Mouse (Mus musculus) hindbrain, embryonic 11.5 days (tissue): Measurements from ENCODE around the gene H2afv. TPM values are rescaled to one million over a fixed set of nuclear protein-coding genes. Genes with fewer than 3 reads are reported as not detected.
A peak's percentile ranks its signal among the peaks of the same experiment; 100 is the strongest.
"Not testable (repeated sequence)": the region's sequence is repeated elsewhere in the genome, so short reads cannot be mapped to it uniquely, and the experiment has no call there.

Experiments used
- ATAC-seq: fragments of 200-750 bp; cut with Nextera tagmentation; 2 replicates; pipeline ENCODE4 v1.8.0; 2017; ENCODE audit warnings: mild to moderate bottlenecking, moderate TSS enrichment, moderate library complexity; ENCODE audit not compliant: low FRiP score
- DNase-seq: peaks from one replicate; pipeline ENCODE4 v3.0.0-alpha.2; 2015; ENCODE audit warnings: low spot score
- H3K27ac ChIP-seq: fragments of 300-500 bp; sonication (generic); 2 replicates; pipeline ENCODE4 v1.5.1; 2014; ENCODE audit warnings: mild to moderate bottlenecking, low read depth, low read length
- H3K27me3 ChIP-seq: fragments of 300-500 bp; sonication (generic); 2 replicates; pipeline ENCODE4 v1.6.1; 2014; ENCODE audit warnings: mild to moderate bottlenecking, low read length, moderate library complexity, mixed read lengths; ENCODE audit not compliant: control insufficient read depth, insufficient read depth
- H3K36me3 ChIP-seq: fragments of 300-500 bp; sonication (generic); 2 replicates; pipeline ENCODE4 v1.6.1; 2014; ENCODE audit warnings: mild to moderate bottlenecking, low read length, moderate library complexity, mixed read lengths; ENCODE audit not compliant: control insufficient read depth, insufficient read depth
- H3K4me1 ChIP-seq: fragments of 300-500 bp; sonication (generic); replicated peaks from 2 replicates; pipeline ENCODE4 v1.6.1; 2014; ENCODE audit warnings: low read length, mixed read lengths; ENCODE audit not compliant: control insufficient read depth, insufficient read depth
- H3K4me2 ChIP-seq: fragments of 300-500 bp; sonication (generic); replicated peaks from 2 replicates; pipeline ENCODE4 v1.6.1; 2014; ENCODE audit warnings: mild to moderate bottlenecking, low read depth, low read length
- H3K4me3 ChIP-seq: fragments of 300-500 bp; sonication (generic); 2 replicates; pipeline ENCODE4 v1.5.1; 2014; ENCODE audit warnings: low read depth, low read length
- H3K9ac ChIP-seq: fragments of 300-500 bp; sonication (generic); 2 replicates; pipeline ENCODE4 v1.6.1; 2014; ENCODE audit warnings: low read depth, low read length
- H3K9me3 ChIP-seq: fragments of 300-500 bp; sonication (generic); 2 replicates; pipeline ENCODE4 v1.6.1; 2016; ENCODE audit warnings: low read length; ENCODE audit not compliant: control insufficient read depth
- WGBS: fragments of 180-500 bp; shearing (Covaris S2); extraction: QIAGEN DNeasy Blood & Tissue Kit; methylation state at CpG from one replicate; pipeline ENCODE4 v1.1.7; 2014; 5-methylcytosine and 5-hydroxymethylcytosine counted together
- polyA plus RNA-seq: library from polyadenylated mRNA; unstranded; fragments of >200 nt; fragmentation: Nextera tagmentation; extraction: Ambion mirVana; gene quantifications from 2 replicates; pipeline ENCODE4 v1.2.1, GENCODE M21; 2014

H2afv gene
- polyA plus RNA-seq, 1 experiment from 2014 or later: 784 TPM

DNA sequence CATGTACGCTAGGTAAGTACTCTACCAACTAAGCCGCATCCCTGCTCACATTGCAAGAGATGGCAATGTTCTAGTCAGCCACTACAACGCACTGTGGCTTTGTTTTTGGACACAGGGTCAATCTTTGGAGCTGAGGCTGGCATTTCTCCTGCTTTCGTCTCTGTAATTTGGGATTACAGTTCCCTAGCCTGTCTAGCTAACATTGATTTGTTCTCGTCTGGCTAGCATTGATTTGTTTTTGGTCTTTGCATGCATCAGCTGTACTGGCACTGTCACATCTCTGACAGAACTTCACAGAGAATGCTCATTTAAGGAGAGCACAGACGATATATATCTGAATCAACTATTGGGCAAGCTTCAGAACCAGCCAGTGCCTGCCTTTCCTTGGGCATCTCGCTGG is 14.1 kb downstream of the H2afv start:
- Histone ChIP-seq H3K4me3 (no peak overlapping the region), H3K4me1 (no peaks in the 10 kb centered on the region), H3K4me2 (no peak overlapping the region), H3K27ac (no peak overlapping the region), H3K9me3 (no peaks in the 10 kb centered on the region), H3K27me3 (no peaks in the 10 kb centered on the region), H3K36me3 (peaks cover 15% of the 10 kb centered on the region; the same call in 1 of the 2 replicates), H3K9ac (no peak overlapping the region)
- 95% methylated on average over 7 of the region's 7 CpGs for whole genome bisulfite sequencing
- ATAC-seq (no peak), DNase-seq (no peak)

DNA sequence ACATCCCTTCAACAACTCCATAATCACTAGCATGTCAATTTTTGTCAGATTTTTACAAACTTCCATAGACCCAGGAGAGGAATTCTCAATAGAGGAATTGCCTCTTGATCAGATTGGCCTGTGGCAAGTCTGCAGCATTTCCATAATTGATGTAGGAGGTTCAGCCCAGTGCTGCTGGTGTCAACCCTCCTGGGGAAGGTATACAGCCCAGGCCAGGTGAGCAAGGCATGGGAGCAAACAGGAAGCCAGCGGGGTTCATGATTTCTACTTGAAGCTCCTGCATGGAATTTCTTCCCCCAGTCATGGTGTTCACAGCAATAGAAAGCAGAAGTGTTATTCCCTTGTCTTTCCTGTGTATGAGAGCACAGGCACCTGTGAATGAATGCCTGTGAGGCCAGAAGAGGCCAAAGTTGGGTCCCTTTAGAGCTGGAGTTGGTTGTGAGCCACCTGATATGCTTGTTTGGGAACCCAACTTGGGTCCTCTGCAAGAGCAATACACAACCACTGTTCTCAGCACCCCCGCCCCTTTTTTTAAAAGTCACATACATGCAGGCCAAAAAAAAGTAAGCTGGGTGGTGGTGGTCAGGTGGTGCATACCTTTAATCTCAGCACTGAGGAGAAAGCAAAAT is 23.4 kb downstream of the H2afv start:
- Histone ChIP-seq H3K4me1 (no peaks in the 10 kb centered on the region; the same call in 1 of the 2 replicates), H3K27me3 (no peaks in the 10 kb centered on the region), H3K4me3 (no peak overlapping the region), H3K9me3 (no peaks in the 10 kb centered on the region), H3K9ac (no peak overlapping the region), H3K27ac (no peak overlapping the region), H3K4me2 (no peak overlapping the region), H3K36me3 (peaks cover 4% of the 10 kb centered on the region; the same call in 1 of the 2 replicates)
- WGBS: 83% methylated on average over 2 of the region's 2 CpGs
- no peak for ATAC-seq
- no peak for DNase-seq

- H3K4me2 ChIP-seq: no peak overlapping the region
- no peak for DNase-seq
- H3K9ac ChIP-seq: no peak overlapping the region
- no peaks in the 10 kb centered on the region for H3K27me3 ChIP-seq
- ATAC-seq: no peak
- no peak overlapping the region for H3K4me3 ChIP-seq
- no peak overlapping the region for H3K27ac ChIP-seq
- H3K36me3 ChIP-seq: peaks cover 2% of the 10 kb centered on the region; the same call in 1 of the 2 replicates
- 18% methylated on average over 1 of the region's 1 CpGs for WGBS
- no peaks in the 10 kb centered on the region; the same call in 1 of the 2 replicates for H3K4me1 ChIP-seq
- H3K9me3 ChIP-seq: no peaks in the 10 kb centered on the region
Observed at GRCm38 (mm10) chr11:6420283-6420703, 23.9 kb downstream of the H2afv start.

GRCm38 (mm10) chr11:6419156-6419555 is 25.1 kb downstream of the H2afv start:
- H3K27ac ChIP-seq, H3K4me3 ChIP-seq, H3K27me3 ChIP-seq, DNase-seq, ATAC-seq, H3K9me3 ChIP-seq, H3K36me3 ChIP-seq, H3K4me2 ChIP-seq, H3K4me1 ChIP-seq, H3K9ac ChIP-seq: not testable (repeated sequence)
- 63% methylated on average over 3 of the region's 4 CpGs for WGBS

DNA sequence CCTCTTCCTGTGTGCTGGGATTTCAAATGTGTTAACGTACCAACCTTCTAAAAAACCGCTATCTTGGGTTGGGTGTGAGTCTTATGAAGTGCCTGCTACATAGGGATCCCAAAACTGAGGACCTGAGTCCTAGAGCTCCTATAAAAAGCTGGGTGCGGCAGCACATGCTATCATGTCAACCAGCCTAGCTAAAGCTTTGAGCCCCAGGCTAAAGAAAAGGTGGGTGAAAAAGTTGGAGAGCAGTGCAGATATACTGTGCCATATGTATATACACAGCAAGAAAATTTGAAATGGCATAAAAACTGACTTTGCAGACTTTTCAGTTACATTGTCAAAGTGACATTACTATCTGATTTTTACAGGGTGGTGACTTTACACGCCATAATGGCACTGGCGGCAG is 25.5 kb downstream of the H2afv start:
- no peaks in the 10 kb centered on the region for H3K9me3 ChIP-seq
- DNase-seq (no peak), ATAC-seq (no peak)
- no peak overlapping the region for H3K4me3 ChIP-seq
- H3K36me3 ChIP-seq: no peaks in the 10 kb centered on the region
- H3K9ac ChIP-seq: no peak overlapping the region
- no peak overlapping the region for H3K4me2 ChIP-seq
- peaks cover 3% of the 10 kb centered on the region; the same call in 1 of the 2 replicates for H3K4me1 ChIP-seq
- no peak overlapping the region for H3K27ac ChIP-seq
- H3K27me3 ChIP-seq: no peaks in the 10 kb centered on the region
- WGBS: 95% methylated on average over 5 of the region's 5 CpGs

DNA sequence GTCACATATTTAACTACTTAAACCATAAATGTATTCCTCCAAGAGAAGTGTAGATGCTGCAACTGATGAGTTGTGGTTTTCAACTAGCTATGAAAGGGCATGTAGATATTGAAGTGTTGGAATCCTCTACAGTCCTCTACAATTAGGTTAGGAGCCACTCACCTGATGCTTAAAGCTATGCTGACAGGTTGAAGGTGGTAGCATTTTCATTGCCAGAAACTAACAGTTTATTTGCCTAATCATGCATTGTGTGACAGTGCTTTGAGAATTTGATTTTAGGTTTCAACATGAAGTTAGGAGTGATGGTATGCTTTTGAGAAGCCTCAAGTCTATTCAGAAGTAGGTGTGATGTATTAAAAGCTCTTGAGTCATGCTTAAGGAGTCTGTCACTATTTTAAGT is 26.8 kb downstream of the H2afv start:
- Histone ChIP-seq H3K4me1 (peaks cover 3% of the 10 kb centered on the region; the same call in 1 of the 2 replicates), H3K9me3 (no peaks in the 10 kb centered on the region), H3K27me3 (no peaks in the 10 kb centered on the region), H3K4me3 (peak overlapping the region; percentile 97), H3K27ac (no peak overlapping the region), H3K4me2 (peak overlapping the region; percentile 92), H3K9ac (no peak overlapping the region; the same call in 1 of the 2 replicates), H3K36me3 (no peaks in the 10 kb centered on the region)
- DNase-seq (no peak), ATAC-seq (no peak)

DNA sequence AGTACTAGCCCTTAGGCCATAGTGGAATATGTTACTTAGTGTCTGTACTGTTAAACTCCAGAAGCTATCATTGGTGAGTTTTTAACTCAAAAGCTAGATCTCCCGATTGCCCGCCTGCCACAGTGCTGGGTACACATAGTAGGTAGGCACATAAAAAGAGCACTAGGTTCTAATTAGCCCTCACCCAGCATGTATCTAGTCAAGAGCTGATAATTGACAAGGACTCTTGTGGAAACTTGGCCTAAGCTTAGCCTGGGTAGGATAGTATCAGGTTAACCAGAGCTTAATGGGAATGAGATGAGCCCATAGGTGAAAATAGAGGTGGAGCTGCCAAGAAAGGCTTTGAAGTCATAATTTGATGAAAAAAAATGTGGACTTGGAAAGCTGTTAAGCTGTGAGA is 27.2 kb downstream of the H2afv start:
- ATAC-seq: no peak
- no peaks in the 10 kb centered on the region for H3K36me3 ChIP-seq

GRCm38 (mm10) chr11:6416405-6417034 is 27.7 kb downstream of the H2afv start:
- Histone ChIP-seq H3K9me3 (no peaks in the 10 kb centered on the region), H3K36me3 (no peaks in the 10 kb centered on the region), H3K27me3 (no peaks in the 10 kb centered on the region), H3K9ac (peak overlapping the region; percentile 96), H3K4me1 (peaks cover 3% of the 10 kb centered on the region; the same call in 1 of the 2 replicates), H3K4me3 (peak overlapping the region; percentile 97), H3K4me2 (peak overlapping the region; percentile 92), H3K27ac (peak overlapping the region; percentile 93)
- WGBS: 3% methylated on average over 30 of the region's 30 CpGs
- peak; percentile 51 for ATAC-seq
- peak; percentile 79 for DNase-seq

More for the DNA sequence above, 27.2 kb downstream of the H2afv start:
- Histone ChIP-seq H3K9me3 (no peaks in the 10 kb centered on the region), H3K27ac (no peak overlapping the region), H3K4me1 (peaks cover 3% of the 10 kb centered on the region; the same call in 1 of the 2 replicates), H3K27me3 (no peaks in the 10 kb centered on the region), H3K4me3 (peak overlapping the region; percentile 97), H3K9ac (peak overlapping the region; percentile 96), H3K4me2 (peak overlapping the region; percentile 92)
- 56% methylated on average over 2 of the region's 2 CpGs for WGBS
- DNase-seq: no peak
